Mouse (Mus musculus): ENCODE results near the gene Rpl11. TPM values are rescaled to one million over a fixed set of nuclear protein-coding genes. Genes with fewer than 3 reads are reported as not detected.
A peak's percentile ranks its signal among the peaks of the same experiment; 100 is the strongest.
"Not testable (repeated sequence)": the region's sequence is repeated elsewhere in the genome, so short reads cannot be mapped to it uniquely, and the experiment has no call there.

Rpl11 gene
- polyA plus RNA-seq, 1 experiment from 2014 or later: 245 TPM

DNA sequence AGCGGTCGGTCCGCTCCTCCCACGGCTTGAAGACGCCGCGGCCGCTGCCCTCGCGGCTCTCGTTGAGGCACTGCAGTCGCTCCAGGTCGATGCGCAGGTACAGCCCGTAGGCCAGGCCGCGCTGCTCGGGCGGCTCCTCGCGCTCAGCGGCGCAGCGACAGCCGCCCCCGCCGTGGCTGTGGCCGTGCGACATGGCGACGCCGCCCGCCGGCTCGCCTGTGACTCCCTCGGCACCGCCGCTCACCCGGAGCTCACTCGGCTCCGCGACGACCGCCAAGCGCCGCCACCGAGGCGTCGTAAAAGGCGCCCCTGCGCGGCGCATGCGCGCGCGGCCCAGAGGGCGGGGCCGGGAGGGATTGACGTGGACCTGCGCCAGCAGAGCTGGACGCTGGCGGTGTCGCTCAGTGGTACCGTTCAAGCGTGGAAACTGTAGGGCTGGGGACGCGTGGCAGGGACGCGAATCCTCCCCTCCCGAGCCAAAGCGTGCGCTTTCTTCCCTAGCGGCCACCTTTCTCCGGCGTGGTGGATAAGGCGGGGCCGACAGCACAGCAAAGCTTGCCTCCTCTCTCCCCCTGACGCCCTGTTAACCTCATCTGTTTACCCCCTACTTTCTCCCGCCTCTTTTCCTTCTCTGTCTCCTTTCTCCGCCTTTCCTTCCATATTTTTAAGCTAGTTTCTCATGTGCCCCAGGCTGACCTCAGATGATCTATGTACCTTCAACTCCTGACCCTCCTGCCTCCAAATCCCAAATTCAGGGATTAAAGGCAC lies 66.1 kb downstream of the Rpl11 start, which contains the start of gene Pithd1:
Gene Pithd1 (minus strand): TSS at position 322 of the 768 bp plus-strand sequence.
- H3K4me3 ChIP-seq: peak within 1 kb of the TSS; percentile 80
- peak within 1 kb of the TSS; percentile 87 for H3K4me2 ChIP-seq
- peaks cover 12% of the 10 kb centered on the region for H3K4me1 ChIP-seq (replicated peaks)
- no peaks in the 10 kb centered on the region for H3K9me3 ChIP-seq (replicated peaks)
- ATAC-seq (replicated peaks; ENCODE audit: insufficient number of reproducible peaks, insufficient read depth, low FRiP score, low read depth): peak; percentile 88
- peak within 1 kb of the TSS; percentile 87 for H3K27ac ChIP-seq
- peaks cover 24% of the 10 kb centered on the region; the same call in 1 of the 2 replicates for H3K36me3 ChIP-seq
- peak within 1 kb of the TSS; percentile 92 for H3K9ac ChIP-seq
- H3K27me3 ChIP-seq: no peaks in the 10 kb centered on the region
- under 1% methylated on average over 81 of the region's 81 CpGs for WGBS

DNA sequence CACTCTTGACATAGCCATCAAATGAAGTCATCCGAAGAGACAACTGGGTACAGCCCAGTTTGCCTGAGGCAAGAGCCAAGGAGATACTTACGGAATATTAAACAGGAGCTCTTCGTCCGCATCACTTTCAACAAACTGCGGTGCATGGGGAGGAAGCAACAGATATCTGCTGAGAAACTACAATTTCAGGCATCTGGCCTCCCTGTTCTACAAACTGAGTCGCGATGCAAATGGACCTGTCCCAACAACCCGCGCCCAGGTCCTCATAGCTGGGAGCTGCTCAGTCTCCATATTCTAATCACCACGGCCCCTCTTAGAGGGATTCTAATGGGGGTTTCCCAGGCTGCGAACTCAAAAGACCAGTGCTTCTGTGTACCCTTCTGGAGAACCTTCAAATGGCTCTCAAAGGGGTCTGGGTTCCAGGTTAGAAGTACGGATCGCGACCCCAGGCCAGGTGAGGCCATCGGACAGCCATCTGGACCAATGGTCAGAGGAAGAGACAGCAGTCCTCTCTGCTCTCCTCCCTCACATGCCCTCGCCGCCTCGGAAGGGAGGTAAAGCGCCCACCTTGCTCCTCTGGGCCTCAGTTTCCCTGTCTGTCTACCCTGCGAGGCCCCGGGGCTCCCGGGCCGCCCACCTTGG lies 66.8 kb downstream of the Rpl11 start:
- Histone ChIP-seq H3K36me3 (peaks cover 24% of the 10 kb centered on the region; the same call in 1 of the 2 replicates), H3K4me2 (peak overlapping the region; percentile 87), H3K9ac (peak overlapping the region; percentile 92), H3K27me3 (no peaks in the 10 kb centered on the region), H3K4me1 (replicated peaks) (peaks cover 12% of the 10 kb centered on the region), H3K27ac (peak overlapping the region; percentile 87), H3K9me3 (replicated peaks) (no peaks in the 10 kb centered on the region), H3K4me3 (peak overlapping the region; percentile 80)
- 10% methylated on average over 23 of the region's 23 CpGs for WGBS
- ATAC-seq (replicated peaks; ENCODE audit: insufficient number of reproducible peaks, insufficient read depth, low FRiP score, low read depth): peak; percentile 12

DNA sequence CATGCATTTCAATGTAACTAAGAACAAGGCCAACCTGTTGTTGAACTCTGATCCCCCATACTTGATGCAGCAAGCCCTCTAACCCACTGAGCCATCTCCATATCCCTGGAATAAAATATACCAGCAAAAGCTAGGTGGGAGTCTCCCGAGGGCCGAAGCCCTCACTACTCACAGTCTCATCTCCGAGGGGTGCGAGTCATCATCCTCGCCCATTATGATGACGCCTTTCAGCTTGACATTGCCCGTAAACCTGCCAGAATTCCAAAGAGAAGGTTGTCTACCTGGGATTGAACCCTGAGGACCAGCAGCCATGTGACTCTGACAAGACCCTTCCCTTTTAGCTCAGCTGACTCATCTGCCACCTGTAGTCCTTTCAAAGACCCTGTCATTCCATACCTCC lies 67.5 kb downstream of the Rpl11 start:
- H3K4me1 ChIP-seq (replicated peaks): peaks cover 12% of the 10 kb centered on the region
- H3K27ac ChIP-seq: no peak overlapping the region
- H3K36me3 ChIP-seq: peaks cover 24% of the 10 kb centered on the region; the same call in 1 of the 2 replicates
- H3K4me2 ChIP-seq: peak overlapping the region; percentile 87
- peak overlapping the region; percentile 80 for H3K4me3 ChIP-seq
- no peak for ATAC-seq (replicated peaks; ENCODE audit: insufficient number of reproducible peaks, insufficient read depth, low FRiP score, low read depth)
- 0 out of 2 replicates have a peak overlapping the region, but pooled peaks have one; percentile 92 for H3K9ac ChIP-seq
- 82% methylated on average over 7 of the region's 7 CpGs for WGBS
- H3K9me3 ChIP-seq (replicated peaks): no peaks in the 10 kb centered on the region
- no peaks in the 10 kb centered on the region for H3K27me3 ChIP-seq

DNA sequence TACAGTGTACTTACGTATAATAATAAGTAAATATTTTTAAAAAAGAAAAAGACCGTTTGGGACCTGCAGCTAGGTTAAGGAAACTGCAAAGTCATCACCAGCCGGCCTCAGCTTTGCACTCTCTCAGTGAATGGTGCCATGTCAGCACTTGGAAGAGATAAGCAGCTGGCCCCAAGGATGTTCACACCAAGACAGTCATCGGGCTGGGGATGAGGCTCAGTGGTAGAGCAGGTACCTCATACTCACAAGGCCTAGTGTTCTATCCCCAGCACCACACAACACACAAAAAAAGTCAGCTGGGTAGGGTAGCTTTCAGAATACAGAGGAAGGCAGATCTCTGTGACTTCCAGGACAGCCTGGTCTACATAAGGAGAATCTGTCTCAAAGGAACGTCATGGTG lies 68.0 kb downstream of the Rpl11 start:
- H3K36me3 ChIP-seq: peaks cover 24% of the 10 kb centered on the region; the same call in 1 of the 2 replicates
- no peak overlapping the region for H3K4me2 ChIP-seq
- H3K4me3 ChIP-seq: peak overlapping the region; percentile 80; the same call in 1 of the 2 replicates
- H3K27me3 ChIP-seq: no peaks in the 10 kb centered on the region
- no peak overlapping the region for H3K27ac ChIP-seq
- ATAC-seq (replicated peaks; ENCODE audit: insufficient number of reproducible peaks, insufficient read depth, low FRiP score, low read depth): no peak
- H3K4me1 ChIP-seq (replicated peaks): peaks cover 12% of the 10 kb centered on the region
- no peaks in the 10 kb centered on the region for H3K9me3 ChIP-seq (replicated peaks)
- no peak overlapping the region for H3K9ac ChIP-seq
- WGBS: 83% methylated on average over 5 of the region's 5 CpGs

DNA sequence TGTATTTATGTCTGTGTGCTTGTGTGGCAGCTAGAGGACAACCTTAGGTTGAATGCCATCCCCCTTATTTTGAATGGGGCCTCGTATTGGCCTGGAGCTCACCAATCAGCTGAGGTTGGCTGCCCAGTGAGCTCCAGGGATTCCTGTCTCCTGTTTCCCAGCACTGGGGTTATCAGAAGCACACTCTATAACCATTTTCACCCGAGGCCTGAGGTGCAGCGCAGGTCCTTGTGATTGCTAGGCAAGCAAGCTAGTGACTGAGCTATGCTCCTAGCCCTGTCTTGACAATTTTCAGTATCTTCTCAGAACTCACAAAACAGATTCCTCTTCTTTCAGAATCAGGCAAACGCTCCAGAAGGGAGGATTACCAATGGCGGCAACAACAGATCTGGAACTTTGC lies 68.7 kb downstream of the Rpl11 start:
- WGBS: 74% methylated on average over 5 of the region's 5 CpGs
- no peak overlapping the region for H3K27ac ChIP-seq
- H3K9ac ChIP-seq: no peak overlapping the region
- no peaks in the 10 kb centered on the region for H3K27me3 ChIP-seq
- H3K9me3 ChIP-seq (replicated peaks): no peaks in the 10 kb centered on the region
- H3K36me3 ChIP-seq: peaks cover 24% of the 10 kb centered on the region; the same call in 1 of the 2 replicates
- no peak overlapping the region for H3K4me3 ChIP-seq
- ATAC-seq (replicated peaks; ENCODE audit: insufficient number of reproducible peaks, insufficient read depth, low FRiP score, low read depth): no peak
- H3K4me1 ChIP-seq (replicated peaks): peaks cover 12% of the 10 kb centered on the region
- H3K4me2 ChIP-seq: no peak overlapping the region

DNA sequence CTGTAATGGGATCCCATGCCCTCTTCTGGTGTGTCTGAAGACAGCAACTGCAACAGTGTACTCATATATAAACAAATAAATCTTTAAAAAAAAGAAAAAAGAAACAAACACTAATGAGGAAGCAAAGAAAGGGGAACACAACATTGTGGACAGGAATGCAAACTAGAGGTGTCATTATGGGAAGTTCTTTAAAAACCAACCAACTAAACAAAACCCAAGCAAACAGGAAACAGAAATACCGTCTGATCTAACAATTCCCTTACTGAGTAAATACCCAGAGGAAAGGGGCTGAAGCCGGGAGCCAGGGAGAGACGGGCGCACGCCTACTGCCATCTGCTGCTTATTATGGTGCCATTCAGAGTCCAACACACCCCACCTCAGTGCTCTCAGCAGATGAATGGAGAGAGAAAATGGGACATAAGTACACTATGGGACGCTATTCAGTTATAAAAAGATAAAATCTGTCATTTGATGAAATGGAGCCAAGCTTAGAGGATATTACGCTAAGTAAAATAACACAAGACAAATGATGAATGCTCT lies 71.6 kb downstream of the Rpl11 start:
- Histone ChIP-seq H3K9ac (no peak overlapping the region), H3K4me2 (no peak overlapping the region), H3K9me3 (replicated peaks) (no peaks in the 10 kb centered on the region), H3K27me3 (no peaks in the 10 kb centered on the region), H3K4me3 (no peak overlapping the region), H3K27ac (no peak overlapping the region), H3K36me3 (peaks cover 35% of the 10 kb centered on the region; the same call in 1 of the 2 replicates), H3K4me1 (replicated peaks) (peaks cover 10% of the 10 kb centered on the region)
- WGBS: 82% methylated on average over 7 of the region's 7 CpGs
- no peak for ATAC-seq (replicated peaks; ENCODE audit: insufficient number of reproducible peaks, insufficient read depth, low FRiP score, low read depth)

DNA sequence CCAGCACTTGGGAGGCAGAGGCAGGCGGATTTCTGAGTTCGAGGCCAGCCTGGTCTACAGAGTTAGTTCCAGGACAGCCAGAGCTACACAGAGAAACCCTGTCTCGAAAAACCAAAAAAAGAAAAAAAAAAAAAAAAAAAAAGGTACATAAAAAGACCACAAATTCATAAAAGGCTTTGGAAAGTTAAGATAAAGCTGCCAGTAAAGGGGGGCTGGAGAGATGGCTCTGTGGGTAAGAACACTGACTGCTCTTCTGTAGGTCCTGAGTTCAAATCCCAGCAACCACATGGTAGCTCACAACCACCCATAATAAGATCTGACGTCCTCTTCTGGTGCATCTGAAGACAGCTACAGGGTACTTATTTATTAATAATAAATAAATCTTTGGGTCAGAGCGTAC lies 73.0 kb downstream of the Rpl11 start:
- 95% methylated on average over 5 of the region's 5 CpGs for WGBS
- not testable (repeated sequence) for H3K27ac ChIP-seq; ATAC-seq (replicated peaks; ENCODE audit: insufficient number of reproducible peaks, insufficient read depth, low FRiP score, low read depth); H3K4me1 ChIP-seq (replicated peaks); H3K4me3 ChIP-seq; H3K4me2 ChIP-seq; H3K9me3 ChIP-seq (replicated peaks); H3K27me3 ChIP-seq; H3K9ac ChIP-seq
- H3K36me3 ChIP-seq: peaks cover 47% of the 10 kb centered on the region; the same call in 1 of the 2 replicates

Other genes starting within 250 kb of the Rpl11 start
- gene Srsf10, start 197.7 kb downstream of the Rpl11 start, polyA plus RNA-seq (2015; fragmentation: Nextera tagmentation; extraction: Ambion mirVana): 127 and 131 TPM in 2 replicates
- 123 and 130 TPM in 2 replicates for gene Pnrc2, start 179.6 kb downstream of the Rpl11 start, polyA plus RNA-seq (2015; fragmentation: Nextera tagmentation; extraction: Ambion mirVana)
- 0.49 and 0.55 TPM in 2 replicates for gene Cnr2, start 158.0 kb downstream of the Rpl11 start, polyA plus RNA-seq (2015; fragmentation: Nextera tagmentation; extraction: Ambion mirVana)
- gene Fuca1, start 132.7 kb downstream of the Rpl11 start, polyA plus RNA-seq (2015; fragmentation: Nextera tagmentation; extraction: Ambion mirVana): 38.1 and 61.6 TPM in 2 replicates
- gene Hmgcl, start 107.0 kb downstream of the Rpl11 start, polyA plus RNA-seq (2015; fragmentation: Nextera tagmentation; extraction: Ambion mirVana): 80.2 and 82.4 TPM in 2 replicates
- 17.6 and 24.8 TPM in 2 replicates for gene Gale, start 89.7 kb downstream of the Rpl11 start, polyA plus RNA-seq (2015; fragmentation: Nextera tagmentation; extraction: Ambion mirVana)
- 59.6 and 79.0 TPM in 2 replicates for gene Lypla2, start 80.8 kb downstream of the Rpl11 start, polyA plus RNA-seq (2015; fragmentation: Nextera tagmentation; extraction: Ambion mirVana)
- 34.0 and 57.7 TPM in 2 replicates for gene Pithd1, start 66.2 kb downstream of the Rpl11 start, polyA plus RNA-seq (2015; fragmentation: Nextera tagmentation; extraction: Ambion mirVana)
- 27.3 and 31.4 TPM in 2 replicates for gene Eloa, start 31.7 kb downstream of the Rpl11 start, polyA plus RNA-seq (2015; fragmentation: Nextera tagmentation; extraction: Ambion mirVana)
- 261 and 294 TPM in 2 replicates for gene Id3, start 90.1 kb upstream of the Rpl11 start, polyA plus RNA-seq (2015; fragmentation: Nextera tagmentation; extraction: Ambion mirVana)
- gene E2f2, start 119.0 kb upstream of the Rpl11 start, polyA plus RNA-seq (2015; fragmentation: Nextera tagmentation; extraction: Ambion mirVana): 7.8 and 9.6 TPM in 2 replicates
- gene Asap3, start 152.9 kb upstream of the Rpl11 start, polyA plus RNA-seq (2015; fragmentation: Nextera tagmentation; extraction: Ambion mirVana): 2.6 and 4.8 TPM in 2 replicates
- 47.7 and 61.6 TPM in 2 replicates for gene Tcea3, start 194.3 kb upstream of the Rpl11 start, polyA plus RNA-seq (2015; fragmentation: Nextera tagmentation; extraction: Ambion mirVana)
- 18.3 and 21.5 TPM in 2 replicates for gene Zfp46, start 231.3 kb upstream of the Rpl11 start, polyA plus RNA-seq (2015; fragmentation: Nextera tagmentation; extraction: Ambion mirVana)